Mouse (Mus musculus) cerebellum, adult (tissue): ENCODE data around the gene Tbc1d7.
A peak's percentile ranks its signal among the peaks of the same experiment; 100 is the strongest.

ENCODE experiments used
- ATAC-seq: cut with Nextera tagmentation; 2 replicates; pipeline ENCODE4 v1.9.2; 2017; ENCODE audit warnings: mild to moderate bottlenecking, moderate library complexity, mixed read lengths; ENCODE audit not compliant: insufficient number of reproducible peaks, low FRiP score, low TSS enrichment

The Tbc1d7 gene

DNA sequence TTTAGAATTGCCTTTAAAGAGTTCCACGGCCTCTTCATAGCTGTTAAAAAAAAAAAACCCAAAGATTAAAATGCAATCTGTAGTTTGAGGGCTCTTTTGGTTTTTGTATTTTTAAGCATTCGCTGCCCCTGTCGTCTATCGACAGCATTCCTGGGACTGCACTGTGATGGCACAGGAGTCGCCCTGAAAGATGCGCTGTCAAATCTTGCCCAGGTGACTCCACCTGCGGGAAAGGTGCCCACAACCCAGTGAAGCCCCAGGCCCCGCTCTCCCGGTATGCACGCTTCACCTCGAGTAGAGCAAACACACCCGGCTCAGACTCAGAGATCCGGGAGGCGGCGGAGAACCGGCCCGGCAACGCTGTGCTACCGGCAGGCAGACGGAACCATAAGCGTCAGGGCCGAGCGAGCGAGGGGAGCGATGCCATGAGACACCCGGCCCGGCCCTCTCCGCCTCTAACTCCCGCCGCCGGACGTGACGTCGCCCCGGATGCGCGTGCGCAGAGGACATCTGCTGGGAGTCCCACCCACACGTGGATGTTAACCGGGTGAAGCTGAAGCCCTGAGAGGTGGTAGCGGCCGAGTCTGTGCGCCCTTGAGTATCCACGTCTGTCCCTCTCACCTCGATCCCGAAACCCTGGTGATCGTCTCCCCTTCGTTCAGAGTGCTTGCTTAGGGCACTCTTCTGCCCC is at the start of gene Tbc1d7:
Gene Tbc1d7, minus strand, starts transcription at position 482 of the 691 bp plus-strand sequence.
- ATAC-seq: peak; percentile 92

DNA sequence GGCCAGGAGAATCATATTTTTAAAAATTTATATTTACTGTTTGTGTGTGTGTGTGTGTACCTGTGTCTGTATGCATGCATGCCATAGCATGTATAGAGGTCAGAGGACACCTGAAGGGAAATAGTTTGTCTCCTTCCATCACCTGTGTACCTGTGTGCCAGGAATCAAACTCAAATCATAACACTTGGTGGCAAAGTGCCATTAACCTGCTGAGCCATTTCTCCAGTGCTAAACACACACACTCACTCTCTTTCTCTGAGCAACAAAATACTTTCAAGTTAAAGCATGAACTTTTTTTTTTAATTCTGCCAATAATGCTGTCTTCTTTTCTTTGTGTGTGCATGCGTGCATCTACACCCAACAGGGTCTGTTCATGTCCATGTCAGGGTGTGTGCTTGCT is 49.3 kb upstream of the Tbc1d7 start:
- no peak for ATAC-seq

DNA sequence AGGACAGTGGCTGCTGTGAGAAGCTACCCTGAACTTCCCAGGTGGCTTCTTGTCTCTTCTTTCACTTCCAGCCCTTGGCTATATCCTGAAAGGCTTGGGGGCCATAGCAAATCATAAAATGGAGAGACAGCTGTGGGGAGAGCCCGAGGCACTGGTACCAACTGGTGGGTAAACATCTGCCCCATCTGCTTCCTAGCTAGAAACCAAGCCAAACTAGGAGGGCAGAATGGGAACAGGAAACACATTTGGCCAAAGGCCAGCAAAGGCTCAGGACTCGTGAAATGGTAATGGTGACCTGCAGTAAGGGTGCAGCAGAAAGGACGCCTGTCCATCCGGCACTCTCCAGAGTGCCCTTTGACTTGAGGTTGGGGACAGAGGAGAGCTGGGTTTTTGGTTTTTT is 47.5 kb upstream of the Tbc1d7 start:
- ATAC-seq: no peak

DNA sequence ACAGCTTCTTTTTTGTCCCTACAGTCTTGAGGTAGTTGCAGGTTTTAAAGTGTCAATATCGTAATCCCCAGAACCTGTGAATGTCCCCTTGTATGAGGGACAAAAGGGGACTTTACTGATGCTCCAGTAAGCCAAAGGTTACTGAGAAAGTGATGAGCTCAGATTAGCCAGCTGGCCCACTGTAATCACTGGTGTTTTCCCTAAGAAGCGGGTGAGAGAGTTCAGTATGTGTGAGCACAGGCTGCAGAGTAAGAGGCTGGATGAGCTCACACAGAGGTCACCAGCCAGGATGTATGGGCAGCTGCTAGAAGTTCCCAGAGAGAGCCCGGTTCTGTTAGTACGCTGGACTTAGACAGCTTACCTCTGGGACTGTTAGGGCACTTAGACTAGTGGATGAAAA is 47.0 kb upstream of the Tbc1d7 start:
- no peak for ATAC-seq

DNA sequence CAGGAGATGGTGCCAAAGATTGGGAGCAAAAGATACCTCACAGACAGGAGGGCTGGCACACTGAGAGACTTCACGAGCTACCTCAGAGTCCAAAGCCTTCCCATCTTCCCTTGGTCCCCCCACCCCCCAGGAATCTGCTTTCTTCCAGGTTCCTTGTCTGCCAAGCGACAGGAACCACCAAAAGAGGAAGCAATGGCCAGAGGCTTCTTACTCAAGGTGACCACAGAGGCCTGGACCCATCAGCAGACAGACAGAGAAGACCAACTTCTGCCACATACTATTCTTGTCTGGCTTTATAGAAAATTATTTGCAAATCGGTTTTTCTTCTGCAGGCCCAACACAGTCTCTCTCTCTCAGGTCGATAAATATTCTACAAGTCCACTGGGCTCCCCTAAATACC is 46.4 kb upstream of the Tbc1d7 start:
- ATAC-seq: no peak

DNA sequence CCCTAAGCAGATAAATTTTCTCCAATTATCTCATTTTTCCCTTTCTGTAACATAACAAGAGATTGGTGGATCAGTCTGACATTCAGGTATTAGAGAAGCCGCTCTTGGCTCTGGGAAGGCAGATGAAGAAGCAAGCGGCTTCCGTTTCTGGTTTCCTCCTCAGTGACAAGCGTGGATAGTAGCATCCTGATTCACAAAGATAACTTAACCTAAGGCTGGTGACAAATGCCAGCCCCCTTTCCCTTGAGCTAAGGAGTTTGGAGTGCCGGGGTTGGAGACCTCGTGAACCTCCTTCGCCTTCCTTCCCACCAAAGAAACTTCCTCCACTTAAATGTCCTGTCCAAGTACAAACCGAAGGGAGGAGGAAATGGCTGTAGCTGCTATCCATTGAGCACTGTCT is 45.8 kb upstream of the Tbc1d7 start:
- ATAC-seq: no peak

DNA sequence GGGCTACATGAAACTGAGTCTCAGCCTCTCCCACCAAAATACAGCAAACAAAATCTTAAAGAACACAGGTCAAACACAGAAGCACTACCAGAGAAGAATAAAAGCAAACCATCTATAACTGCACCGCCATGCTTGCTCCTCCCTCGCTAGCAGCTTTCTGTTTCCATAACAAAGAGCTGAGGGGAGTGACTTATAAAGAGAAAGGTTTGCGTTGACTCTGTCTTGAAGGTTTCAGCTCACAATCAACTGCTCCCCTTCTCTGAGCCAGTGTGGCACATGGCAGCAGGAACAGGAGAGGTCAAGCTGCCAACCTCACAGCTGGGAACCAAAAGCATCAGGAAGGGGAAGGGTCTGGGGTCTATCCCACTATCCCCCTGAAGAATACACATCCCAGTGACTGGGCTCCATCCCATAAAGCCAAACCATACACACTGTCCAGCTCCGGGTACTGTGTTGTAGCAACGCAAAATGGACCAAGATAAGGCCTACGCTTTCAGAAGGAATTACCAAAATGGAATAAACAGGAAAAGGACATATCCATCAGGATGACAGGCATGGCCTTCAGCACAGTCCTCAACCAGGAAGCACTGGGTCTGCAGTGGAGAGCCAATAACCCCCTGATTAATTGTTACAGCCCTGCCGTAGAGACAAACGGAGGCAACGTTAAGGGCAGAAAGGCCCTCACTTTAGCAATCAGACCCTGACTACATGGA is 44.8 kb upstream of the Tbc1d7 start:
- ATAC-seq: no peak

DNA sequence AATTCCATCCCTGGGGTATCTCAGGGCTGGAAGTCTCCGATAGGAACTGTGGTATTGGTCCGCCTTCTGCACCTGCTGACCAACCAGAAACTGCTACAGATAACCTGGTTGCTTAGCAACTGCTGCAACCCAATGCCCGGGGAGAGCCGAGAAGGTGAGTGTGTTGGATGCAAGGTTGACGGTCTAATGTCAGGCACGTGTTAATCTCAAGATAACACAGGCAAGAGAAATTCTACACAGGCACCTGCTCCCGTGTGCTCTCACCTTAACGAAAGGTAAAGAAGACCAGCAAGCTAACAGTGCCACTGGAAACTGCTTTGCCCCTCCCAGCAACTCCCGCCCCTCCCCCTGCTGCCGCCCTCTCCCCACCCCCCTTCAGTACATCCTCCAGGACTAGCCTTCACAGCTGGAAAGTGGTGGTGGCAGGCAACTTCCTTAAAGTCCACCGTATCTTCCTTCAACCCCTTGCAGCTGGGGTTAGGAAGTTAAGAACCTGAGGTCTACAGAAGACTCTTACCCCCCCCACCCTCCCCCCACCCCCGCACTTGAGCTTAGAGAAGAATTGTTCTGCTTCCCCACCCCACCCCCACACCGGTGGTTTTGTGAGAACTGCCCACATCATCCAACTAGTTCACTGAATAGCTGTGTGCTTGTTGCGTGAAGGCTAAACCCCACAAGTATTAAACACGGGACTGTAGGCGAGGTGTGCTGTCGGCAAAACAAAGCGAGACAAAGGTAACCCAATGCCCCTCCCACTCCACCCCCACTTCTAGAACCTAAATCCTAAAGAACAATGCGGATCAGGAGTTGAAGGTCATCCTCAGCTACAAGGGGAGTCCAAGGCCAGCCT is 44.1 kb upstream of the Tbc1d7 start:
- no peak for ATAC-seq

DNA sequence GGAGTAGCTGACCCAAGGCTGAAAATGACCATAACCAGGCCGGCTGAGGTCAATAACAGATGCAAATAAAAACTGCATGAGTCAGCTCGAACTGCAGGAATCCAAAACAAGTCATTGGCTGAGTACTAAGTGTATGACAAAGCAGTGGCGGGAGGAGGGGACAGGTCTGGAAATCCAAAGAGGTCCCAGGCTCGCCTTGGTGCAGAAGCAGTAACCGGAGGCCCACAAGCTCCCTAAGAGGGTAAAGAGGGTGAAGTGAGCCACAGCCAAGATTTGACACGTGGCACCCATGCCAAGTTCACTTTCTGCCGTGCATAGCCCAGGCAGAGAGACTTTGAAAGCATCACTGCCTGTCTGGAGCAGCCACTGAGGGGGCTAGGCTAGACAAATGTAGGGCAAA is 41.0 kb upstream of the Tbc1d7 start:
- 0 out of 2 replicates have a peak, but pooled peaks have one; percentile 12 for ATAC-seq

DNA sequence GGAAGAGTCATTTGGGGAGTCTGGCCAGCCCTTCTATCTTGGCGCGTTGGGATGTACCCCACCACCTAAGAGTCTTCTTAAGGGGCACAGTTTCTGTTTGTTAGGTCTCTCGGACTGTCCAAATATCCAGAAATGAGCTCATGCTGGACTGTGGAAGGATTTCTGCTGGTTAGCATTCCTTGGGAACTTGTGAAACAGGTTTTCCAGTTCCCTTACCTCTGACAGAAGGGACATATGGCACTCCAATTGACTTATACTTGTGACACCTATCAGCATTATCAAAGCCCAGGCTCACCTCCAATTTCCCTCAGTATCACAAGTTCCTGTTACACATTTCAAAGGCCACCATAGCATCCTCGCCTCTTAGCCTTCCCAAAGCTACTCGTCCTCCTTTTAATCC is 39.7 kb upstream of the Tbc1d7 start:
- no peak for ATAC-seq

DNA sequence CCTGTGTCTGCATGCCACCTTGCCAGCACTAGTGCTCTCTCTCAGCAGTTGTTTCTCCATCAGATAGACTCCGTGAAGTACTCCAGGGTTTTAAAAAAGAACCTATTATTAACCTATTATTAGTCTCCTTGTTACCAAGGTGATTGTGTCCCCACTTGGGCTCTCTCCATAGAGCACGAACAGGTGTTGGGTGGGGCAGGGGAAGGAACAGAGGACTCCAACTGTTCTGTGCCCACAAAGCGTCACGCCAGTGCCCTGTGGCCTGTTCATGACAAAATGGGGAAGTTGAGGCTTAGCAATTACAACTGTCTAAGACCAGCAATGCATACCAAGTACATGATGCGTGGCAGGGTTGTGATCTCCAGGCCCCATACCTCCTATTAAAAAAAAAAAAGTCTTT is 38.3 kb upstream of the Tbc1d7 start:
- no peak for ATAC-seq

DNA sequence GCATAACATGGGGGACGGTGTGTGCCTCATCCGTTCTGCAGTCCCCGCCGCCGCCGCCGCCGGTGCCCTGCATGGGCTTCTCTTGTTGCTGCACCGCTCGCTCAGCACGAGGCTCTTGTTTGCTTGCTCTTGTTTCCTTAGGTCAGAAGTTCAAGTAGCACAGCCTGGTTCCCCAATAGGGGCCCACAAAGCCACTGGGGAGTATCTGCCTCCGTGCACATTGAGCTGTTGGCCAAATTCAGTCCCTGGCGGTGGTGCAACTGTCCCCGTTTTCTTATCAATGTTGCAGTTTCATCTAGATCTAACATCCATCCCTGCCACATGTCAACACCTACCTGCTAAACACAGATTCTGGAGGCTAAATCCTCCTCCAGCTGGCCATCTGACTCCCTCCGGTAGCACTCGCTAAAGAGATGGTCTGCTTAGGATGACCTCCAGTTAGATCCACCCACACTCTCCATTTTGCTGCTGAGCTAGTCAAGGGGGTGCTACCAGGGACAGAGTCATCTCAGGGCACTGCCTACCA is 37.7 kb upstream of the Tbc1d7 start:
- ATAC-seq: 0 out of 2 replicates have a peak, but pooled peaks have one; percentile 9

DNA sequence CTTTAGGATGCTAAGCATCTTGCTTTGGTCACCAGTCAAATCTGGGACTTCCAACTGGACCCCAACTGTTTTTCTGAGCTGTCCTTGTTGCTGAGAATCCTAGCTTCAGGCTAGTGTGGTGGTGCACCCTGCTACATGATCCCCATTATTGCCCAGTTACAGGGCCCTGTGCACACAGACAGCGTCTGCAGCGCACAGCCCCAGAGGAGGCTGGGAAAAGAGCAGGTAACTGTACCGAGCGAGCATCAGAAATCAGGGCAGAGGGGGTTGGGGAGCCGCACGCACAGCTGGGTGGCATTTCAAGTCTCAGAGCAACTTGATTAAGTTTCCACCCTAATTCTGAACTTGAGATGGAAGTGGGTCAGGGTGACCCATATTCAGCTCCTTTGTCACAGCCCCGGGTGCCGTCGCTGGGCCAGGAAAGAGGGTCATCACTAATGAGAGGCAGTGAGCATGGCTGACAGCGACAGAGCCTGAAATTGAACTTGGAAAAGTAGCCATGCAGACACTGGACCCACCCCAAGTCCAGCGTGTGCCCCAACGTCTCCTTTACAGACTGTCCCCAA is 34.9 kb upstream of the Tbc1d7 start:
- no peak for ATAC-seq

DNA sequence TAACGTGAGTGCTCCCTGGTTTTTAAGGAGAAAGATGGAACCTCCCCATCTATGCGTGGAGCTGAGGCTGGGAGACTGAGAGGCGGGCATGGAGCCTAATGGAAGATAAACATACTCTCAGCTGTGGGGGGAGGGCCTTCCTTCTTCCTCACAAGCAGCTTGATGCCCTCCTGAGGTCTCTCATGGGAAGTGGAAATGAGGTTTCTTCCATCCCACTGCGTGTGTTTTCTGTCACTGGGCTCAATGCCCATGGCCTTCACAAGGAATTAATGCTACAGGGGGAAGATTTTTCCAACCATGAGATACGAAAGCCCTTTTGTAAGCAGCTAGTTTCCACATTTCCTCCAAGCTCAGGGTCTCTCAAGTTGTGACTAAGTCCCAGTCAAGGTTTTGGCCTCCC is 32.3 kb upstream of the Tbc1d7 start:
- no peak for ATAC-seq

DNA sequence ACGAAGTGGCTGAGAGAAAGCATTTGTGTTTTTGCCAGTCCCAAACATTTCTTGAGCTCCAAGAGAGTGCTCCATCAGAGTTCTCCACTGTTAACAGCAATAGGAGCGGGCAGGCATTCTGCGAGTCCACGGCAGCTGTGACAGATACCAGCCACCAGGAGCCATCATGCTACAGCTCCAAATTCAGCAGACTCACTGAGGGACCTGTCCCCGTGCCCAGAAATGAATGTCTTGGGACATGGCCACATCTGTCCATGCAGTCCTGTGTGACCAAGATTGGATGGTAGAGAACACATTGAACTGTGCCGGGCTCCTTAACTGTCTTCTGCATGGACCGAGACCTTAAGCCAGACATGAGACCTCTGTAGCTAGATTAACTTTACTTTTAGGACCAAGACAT is 31.9 kb upstream of the Tbc1d7 start:
- no peak for ATAC-seq

DNA sequence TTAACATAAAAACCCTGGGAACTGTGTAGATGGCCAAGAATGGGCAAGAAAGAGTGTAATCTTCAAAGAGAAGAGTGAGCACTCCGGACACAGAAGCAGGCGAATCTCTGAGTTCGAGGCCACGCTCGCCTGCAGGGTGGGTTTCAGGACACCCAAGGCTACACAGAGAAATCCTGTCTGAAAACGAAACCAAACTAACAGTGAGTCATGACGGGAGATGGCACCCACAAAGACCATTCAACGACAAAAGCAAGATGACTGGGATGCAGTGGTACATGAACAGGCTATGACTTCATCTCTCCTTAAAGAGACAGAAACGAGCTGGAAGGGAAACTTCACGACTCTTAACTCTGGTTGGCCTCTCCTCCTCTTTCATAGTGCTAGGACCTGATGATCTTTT is 31.1 kb upstream of the Tbc1d7 start:
- no peak for ATAC-seq

DNA sequence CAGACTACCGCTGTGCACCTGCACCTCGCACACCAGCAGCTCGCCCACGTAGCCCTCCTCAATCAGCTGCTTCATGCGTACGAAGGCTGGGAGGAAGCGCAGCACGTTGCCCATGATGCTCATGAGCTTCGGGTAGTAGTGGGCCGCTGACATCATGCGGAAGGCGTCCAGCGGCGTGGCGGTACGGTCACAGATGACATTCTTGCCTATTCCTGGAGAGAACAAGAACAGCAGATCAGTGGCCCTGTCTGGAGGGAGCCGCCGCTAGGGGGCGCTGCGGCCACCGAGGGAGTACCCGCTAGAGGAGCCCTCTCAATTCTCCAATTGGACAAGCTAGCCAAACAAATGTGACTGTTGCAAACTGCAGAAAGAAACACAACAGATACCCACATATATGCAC is 29.7 kb upstream of the Tbc1d7 start:
- peak; percentile 42; the same call in 1 of the 2 replicates for ATAC-seq

DNA sequence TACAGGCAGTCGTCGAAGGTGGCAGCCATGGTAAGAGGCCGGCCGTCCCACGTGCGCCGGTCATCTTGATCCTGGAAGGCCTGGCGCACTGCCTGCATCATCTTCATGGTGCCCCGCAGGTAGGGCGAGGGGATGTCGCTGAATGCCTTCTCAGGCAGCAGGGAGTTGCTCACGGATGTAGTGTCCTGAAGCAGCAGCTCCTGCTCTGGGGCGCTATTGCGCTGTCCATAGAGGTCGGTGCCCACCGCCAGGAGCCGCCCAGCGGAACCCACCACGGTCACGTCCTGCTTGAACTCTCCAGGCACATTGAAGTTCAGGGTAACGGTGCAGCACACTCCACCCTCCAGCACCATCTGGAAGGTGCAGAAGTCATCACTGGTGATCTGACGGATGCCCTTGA is 29.2 kb upstream of the Tbc1d7 start:
- no peak for ATAC-seq

DNA sequence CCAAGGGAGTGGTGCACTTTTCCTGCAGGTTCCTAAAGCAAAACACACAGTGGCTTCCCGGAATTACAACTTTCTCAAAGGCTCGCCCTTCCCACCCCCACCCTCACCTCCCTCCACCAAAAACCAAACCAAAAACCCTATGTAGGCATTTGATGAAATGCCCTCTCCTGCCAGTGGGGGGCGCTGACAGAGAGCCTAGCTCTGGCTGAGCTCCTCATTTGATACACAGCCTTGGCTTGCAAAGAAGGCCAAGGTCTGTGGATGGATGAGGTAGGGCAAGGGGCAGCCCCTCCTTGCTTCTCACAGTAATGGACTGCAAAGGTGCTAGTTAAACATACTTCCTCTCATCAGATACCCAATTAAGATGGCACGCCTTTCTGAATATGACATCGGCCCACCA is 28.4 kb upstream of the Tbc1d7 start:
- ATAC-seq: no peak

DNA sequence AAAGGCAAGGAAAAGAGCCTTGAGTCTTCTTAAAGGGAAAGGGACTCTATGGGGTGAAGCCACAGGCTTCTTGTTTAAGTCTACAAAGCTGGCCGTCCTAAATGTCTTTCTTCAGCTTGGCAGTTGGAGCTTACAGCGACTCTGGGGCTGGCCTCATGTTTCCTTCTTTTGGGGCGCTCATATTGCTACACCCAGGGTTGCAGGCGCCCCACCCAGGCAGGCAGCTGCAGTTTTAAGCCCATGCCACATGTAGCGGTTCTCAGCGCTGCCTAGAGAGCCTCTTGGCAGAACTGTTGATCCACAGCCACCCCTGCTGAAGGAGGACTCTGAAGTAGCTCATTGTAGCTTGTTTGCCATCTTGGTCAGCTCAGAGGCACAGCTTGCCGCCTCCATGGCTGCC is 28.0 kb upstream of the Tbc1d7 start:
- ATAC-seq: no peak

DNA sequence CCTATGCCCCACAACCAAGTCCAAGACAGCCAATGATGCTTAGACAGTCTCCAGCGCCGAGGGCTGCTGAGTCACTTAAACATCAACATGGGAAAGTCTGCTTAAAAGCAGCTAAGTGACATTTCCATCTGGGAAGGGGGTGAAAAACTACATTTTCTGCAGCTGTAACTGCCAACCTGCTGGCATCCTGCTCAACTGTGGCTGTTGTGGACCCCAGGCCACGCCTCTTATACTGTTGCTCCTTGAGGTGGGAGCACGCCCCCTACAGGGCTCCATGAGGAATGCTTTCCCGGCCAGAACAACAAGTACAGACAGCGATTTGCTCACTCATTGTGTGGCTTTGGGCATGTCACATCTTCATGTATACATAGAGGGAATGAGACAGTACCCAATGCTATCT is 25.9 kb upstream of the Tbc1d7 start:
- ATAC-seq: no peak
